Mouse (Mus musculus): ENCODE data around the gene Mospd3. TPM values are rescaled to one million over a fixed set of nuclear protein-coding genes. Genes with fewer than 3 reads are reported as not detected.
A peak's percentile ranks its signal among the peaks of the same experiment; 100 is the strongest.

The Mospd3 gene
- polyA plus RNA-seq, 1 experiment = 29.1 TPM

DNA sequence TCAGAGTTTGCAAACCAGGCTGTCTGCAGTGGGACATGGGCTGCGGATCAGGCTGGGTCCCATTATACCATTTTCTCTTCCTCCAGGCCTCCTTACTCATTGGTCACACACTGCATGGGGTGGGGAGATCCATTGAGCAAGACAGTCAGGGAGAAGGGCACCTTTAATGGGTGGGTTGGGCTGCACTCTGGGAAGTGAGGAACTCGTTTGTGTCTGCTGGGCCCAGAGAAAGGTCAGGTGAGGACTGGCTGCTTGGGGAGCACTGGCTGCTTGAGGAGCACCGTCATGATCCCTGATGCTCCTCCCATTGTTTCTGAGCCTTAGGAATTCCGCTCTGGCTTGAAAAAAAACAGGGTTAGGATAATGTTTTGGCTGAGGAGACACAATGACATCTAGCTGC lies 42.0 kb upstream of the Mospd3 start:
- Histone ChIP-seq H3K27ac (ENCODE audit: control insufficient read depth, insufficient read depth, low read depth, low read length, poor library complexity) (no peak overlapping the region), H3K4me1 (ENCODE audit: control insufficient read depth, insufficient read depth, low read length) (no peaks in the 10 kb centered on the region), H3K4me3 (replicated peaks; ENCODE audit: control insufficient read depth, low read depth, low read length) (no peak overlapping the region)
- WGBS = 72% methylated on average over 4 of the region's 4 CpGs
- no peak for TF ChIP-seq POLR2A (IDR thresholded peaks at IDR 0.05; ENCODE audit: borderline replicate concordance, control insufficient read depth, low read depth, low read length)
- no peak for TF ChIP-seq CTCF (IDR thresholded peaks at IDR 0.05; ENCODE audit: control insufficient read depth, insufficient read depth, low read length)

DNA sequence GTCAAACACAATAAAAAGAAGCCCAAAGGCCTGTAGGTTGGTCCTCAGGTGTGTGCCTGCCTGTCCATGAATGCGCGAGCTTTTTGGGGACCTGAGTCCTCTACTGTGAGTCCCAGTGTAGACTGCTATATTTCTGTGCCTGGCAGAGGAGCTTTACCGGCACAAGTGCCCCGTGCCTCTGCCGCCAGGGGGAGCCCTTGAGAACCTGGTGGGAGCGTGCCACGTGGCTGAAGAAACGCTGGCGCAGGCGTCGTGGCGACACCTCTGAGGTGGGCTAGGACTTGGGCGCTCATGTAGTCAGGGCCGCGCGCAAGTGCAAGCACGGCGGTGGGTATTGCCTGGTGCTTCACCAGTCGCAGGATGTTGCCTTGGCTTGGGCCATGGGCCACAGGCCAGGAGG lies 40.2 kb upstream of the Mospd3 start, which contains the start of gene Sap25:
Sap25 (plus strand) TSS at position 281 of the 400 bp plus-strand sequence.
- TF ChIP-seq POLR2A (IDR thresholded peaks at IDR 0.05; ENCODE audit: borderline replicate concordance, control insufficient read depth, low read depth, low read length) = no peak
- TF ChIP-seq CTCF (IDR thresholded peaks at IDR 0.05; ENCODE audit: control insufficient read depth, insufficient read depth, low read length) = peak; percentile 60
- no peak within 1 kb of the TSS for H3K4me3 ChIP-seq (replicated peaks; ENCODE audit: control insufficient read depth, low read depth, low read length)
- no peak within 1 kb of the TSS for H3K27ac ChIP-seq (ENCODE audit: control insufficient read depth, insufficient read depth, low read depth, low read length, poor library complexity)
- WGBS = 81% methylated on average over 19 of the region's 19 CpGs
- H3K4me1 ChIP-seq (ENCODE audit: control insufficient read depth, insufficient read depth, low read length) = no peaks in the 10 kb centered on the region

DNA sequence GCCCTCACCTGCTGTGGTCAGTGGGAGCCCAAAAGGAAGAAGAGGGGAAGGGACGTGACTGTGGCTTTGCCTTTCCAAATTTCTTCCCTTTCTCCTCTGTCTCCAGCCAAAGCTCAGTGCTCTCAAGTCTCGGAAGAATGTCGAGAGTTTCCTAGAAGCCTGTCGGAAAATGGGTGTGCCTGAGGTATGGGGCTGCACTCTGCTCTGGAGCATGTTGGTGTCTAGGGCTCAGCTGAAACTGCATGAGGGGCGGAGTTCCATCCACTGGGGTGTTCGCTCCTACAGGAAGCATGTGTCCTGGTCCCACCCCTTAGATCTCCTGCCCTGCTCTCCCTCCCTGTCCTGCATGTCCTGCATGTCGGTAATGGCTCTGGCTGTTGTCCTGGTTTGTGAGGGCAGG lies 38.6 kb upstream of the Mospd3 start:
- no peaks in the 10 kb centered on the region for H3K4me1 ChIP-seq (ENCODE audit: control insufficient read depth, insufficient read depth, low read length)
- 87% methylated on average over 7 of the region's 7 CpGs for WGBS
- no peak overlapping the region for H3K4me3 ChIP-seq (replicated peaks; ENCODE audit: control insufficient read depth, low read depth, low read length)
- no peak overlapping the region for H3K27ac ChIP-seq (ENCODE audit: control insufficient read depth, insufficient read depth, low read depth, low read length, poor library complexity)
- TF ChIP-seq CTCF (IDR thresholded peaks at IDR 0.05; ENCODE audit: control insufficient read depth, insufficient read depth, low read length) = no peak
- no peak for TF ChIP-seq POLR2A (IDR thresholded peaks at IDR 0.05; ENCODE audit: borderline replicate concordance, control insufficient read depth, low read depth, low read length)

DNA sequence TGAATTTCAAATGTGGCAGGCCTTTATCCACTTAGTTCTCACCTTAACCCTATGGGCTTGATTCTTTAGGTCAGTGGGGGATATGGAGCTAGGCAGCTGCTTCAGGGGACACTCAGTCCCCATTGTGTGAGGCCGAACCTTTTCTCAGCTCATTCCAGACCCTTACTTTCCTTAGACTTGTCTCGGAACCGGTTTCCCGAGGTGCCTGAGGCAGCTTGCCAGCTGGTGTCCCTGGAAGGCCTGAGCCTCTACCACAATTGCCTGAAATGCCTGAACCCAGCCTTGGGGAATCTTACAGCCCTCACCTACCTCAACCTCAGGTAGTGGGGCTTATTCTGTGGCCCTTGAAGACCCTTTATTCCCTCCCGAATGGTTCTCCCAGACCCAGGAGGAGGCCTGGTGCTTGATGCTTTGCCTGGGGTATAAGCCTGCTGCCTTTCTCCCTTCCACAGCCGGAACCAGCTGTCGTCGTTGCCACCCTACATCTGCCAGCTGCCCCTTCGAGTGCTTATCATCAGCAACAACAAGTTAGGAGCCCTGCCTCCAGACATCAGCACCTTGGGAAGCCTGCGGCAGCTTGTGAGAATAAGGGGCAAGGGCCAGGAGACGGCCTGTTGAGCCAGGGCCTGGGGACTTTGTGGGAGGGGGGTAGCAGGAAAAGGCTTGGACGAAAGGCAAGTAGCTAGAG lies 32.7 kb upstream of the Mospd3 start:
- H3K27ac ChIP-seq (ENCODE audit: control insufficient read depth, insufficient read depth, low read depth, low read length, poor library complexity) = no peak overlapping the region
- H3K4me1 ChIP-seq (ENCODE audit: control insufficient read depth, insufficient read depth, low read length) = peaks cover 3% of the 10 kb centered on the region; the same call in 1 of the 2 replicates
- TF ChIP-seq CTCF (IDR thresholded peaks at IDR 0.05; ENCODE audit: control insufficient read depth, insufficient read depth, low read length) (no peak), POLR2A (IDR thresholded peaks at IDR 0.05; ENCODE audit: borderline replicate concordance, control insufficient read depth, low read depth, low read length) (no peak)
- 83% methylated on average over 12 of the region's 12 CpGs for WGBS
- no peak overlapping the region for H3K4me3 ChIP-seq (replicated peaks; ENCODE audit: control insufficient read depth, low read depth, low read length)

DNA sequence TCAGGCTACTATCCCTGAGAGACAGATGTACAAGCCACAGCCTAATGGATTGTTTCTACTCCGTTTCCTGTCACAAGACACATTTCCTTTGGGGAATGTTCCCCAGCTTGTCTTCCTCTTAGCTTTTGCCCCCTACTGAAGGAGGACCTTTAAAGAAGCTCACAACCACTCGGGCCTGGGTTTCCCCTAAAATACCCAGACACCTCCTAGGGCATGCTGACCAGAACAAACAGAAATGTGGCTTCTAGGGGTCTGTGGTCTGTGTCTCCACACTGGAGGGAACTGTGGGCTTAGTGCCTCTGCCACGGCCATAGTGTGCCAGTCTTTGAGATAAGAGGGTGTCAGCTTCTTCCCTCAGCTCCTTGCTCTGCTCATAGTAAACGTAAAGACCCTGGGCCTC lies 30.7 kb upstream of the Mospd3 start:
- 6% methylated on average over 4 of the region's 4 CpGs for WGBS
- Histone ChIP-seq H3K27ac (ENCODE audit: control insufficient read depth, insufficient read depth, low read depth, low read length, poor library complexity) (peak overlapping the region; percentile 98), H3K4me1 (ENCODE audit: control insufficient read depth, insufficient read depth, low read length) (peaks cover 3% of the 10 kb centered on the region; the same call in 1 of the 2 replicates), H3K4me3 (replicated peaks; ENCODE audit: control insufficient read depth, low read depth, low read length) (peak overlapping the region; percentile 74)
- TF ChIP-seq POLR2A (IDR thresholded peaks at IDR 0.05; ENCODE audit: borderline replicate concordance, control insufficient read depth, low read depth, low read length) (no peak), CTCF (IDR thresholded peaks at IDR 0.05; ENCODE audit: control insufficient read depth, insufficient read depth, low read length) (no peak)

DNA sequence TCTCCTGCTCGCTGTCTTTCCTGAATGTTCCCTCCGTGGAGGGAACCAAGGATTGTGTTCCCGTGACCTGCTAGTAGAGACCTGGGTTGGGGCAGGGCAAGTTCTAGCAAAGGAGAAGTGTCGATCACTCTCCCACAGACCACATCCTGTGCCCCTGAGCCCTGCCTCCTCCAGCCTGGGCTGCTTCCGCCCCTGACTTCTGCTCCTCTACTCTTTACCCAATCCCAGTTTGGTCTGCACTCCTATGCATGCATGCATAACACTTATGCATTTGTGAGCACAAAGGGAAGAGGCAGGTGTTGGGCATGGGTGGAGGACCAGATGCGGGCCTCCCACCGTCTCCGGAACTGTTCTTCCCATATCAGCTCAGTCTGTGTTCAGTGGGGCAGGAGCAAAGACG lies 30.3 kb upstream of the Mospd3 start:
- Histone ChIP-seq H3K27ac (ENCODE audit: control insufficient read depth, insufficient read depth, low read depth, low read length, poor library complexity) (peak overlapping the region; percentile 98), H3K4me1 (ENCODE audit: control insufficient read depth, insufficient read depth, low read length) (peaks cover 3% of the 10 kb centered on the region; the same call in 1 of the 2 replicates), H3K4me3 (replicated peaks; ENCODE audit: control insufficient read depth, low read depth, low read length) (peak overlapping the region; percentile 74)
- WGBS = under 1% methylated on average over 9 of the region's 9 CpGs
- TF ChIP-seq POLR2A (IDR thresholded peaks at IDR 0.05; ENCODE audit: borderline replicate concordance, control insufficient read depth, low read depth, low read length) (0 out of 2 replicates have a peak, but pooled peaks have one; percentile 44), CTCF (IDR thresholded peaks at IDR 0.05; ENCODE audit: control insufficient read depth, insufficient read depth, low read length) (no peak)

DNA sequence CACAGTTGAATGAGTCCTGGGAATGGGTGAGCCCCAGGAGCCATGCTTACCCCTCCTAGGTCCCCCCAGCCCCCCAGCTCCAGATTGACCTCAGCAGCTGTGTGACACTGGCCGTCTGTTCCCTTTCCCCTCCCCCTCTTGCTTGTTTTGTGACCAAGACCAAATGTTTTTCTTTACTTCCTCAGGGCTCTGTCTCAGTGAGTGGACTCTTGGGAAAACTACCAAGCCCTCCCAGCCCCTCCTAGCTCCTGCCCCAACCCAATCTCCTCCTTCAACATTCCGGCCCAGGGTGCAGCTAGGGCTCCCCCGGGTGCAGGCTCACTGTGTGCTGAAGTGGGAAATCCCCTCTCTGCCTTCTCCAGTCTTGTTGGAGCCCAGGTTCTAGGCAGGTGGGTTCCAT lies 29.7 kb upstream of the Mospd3 start:
- TF ChIP-seq POLR2A (IDR thresholded peaks at IDR 0.05; ENCODE audit: borderline replicate concordance, control insufficient read depth, low read depth, low read length) (no peak), CTCF (IDR thresholded peaks at IDR 0.05; ENCODE audit: control insufficient read depth, insufficient read depth, low read length) (no peak)
- Histone ChIP-seq H3K4me1 (ENCODE audit: control insufficient read depth, insufficient read depth, low read length) (peaks cover 3% of the 10 kb centered on the region; the same call in 1 of the 2 replicates), H3K4me3 (replicated peaks; ENCODE audit: control insufficient read depth, low read depth, low read length) (peak overlapping the region; percentile 74), H3K27ac (ENCODE audit: control insufficient read depth, insufficient read depth, low read depth, low read length, poor library complexity) (peak overlapping the region; percentile 98)
- WGBS = 10% methylated on average over 3 of the region's 3 CpGs

DNA sequence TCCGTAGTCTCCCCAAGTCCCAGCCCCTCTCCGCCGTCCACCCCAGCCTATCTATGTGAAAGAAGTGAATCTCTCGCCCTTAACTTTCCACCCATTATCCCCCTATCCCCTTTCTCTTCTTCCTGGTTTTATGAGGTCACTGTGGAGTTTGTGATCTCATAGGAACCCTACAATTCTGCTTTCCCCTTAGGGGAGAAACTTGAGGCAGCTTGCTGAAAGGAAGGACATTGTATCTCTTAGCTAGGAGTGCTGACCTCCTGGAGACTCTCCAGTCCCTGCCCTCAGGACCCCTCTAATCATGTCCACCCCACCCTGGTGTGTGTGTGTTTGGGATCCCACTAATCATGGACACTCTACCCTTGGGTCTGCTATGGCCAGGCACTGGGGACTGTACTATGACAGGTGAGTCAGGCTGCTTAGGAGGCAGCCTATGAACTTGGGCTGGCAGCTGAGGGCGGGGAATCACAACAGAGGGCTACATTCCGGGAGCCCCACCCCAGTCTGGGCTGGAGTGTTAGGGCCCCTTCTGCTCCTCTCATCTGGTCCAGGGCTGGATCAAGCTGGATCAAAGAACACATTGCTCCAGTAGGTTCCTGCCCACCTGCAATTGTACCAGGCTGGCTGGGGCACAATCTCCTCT lies 29.2 kb upstream of the Mospd3 start:
- H3K4me1 ChIP-seq (ENCODE audit: control insufficient read depth, insufficient read depth, low read length) = peaks cover 3% of the 10 kb centered on the region; the same call in 1 of the 2 replicates
- peak overlapping the region; percentile 74 for H3K4me3 ChIP-seq (replicated peaks; ENCODE audit: control insufficient read depth, low read depth, low read length)
- H3K27ac ChIP-seq (ENCODE audit: control insufficient read depth, insufficient read depth, low read depth, low read length, poor library complexity) = peak overlapping the region; percentile 98
- 2% methylated on average over 6 of the region's 6 CpGs for WGBS
- TF ChIP-seq CTCF (IDR thresholded peaks at IDR 0.05; ENCODE audit: control insufficient read depth, insufficient read depth, low read length) = no peak
- TF ChIP-seq POLR2A (IDR thresholded peaks at IDR 0.05; ENCODE audit: borderline replicate concordance, control insufficient read depth, low read depth, low read length) = no peak
